Mouse (Mus musculus) midbrain, embryonic 10.5 days (tissue): Measurements from ENCODE around the gene Pmp22. TPM values are rescaled to one million over a fixed set of nuclear protein-coding genes. Genes with fewer than 3 reads are reported as not detected.

ENCODE experiments used
- DNase-seq: peaks from one replicate; pipeline ENCODE4 v3.0.0-alpha.2; 2017; ENCODE audit warnings: low spot score
- H3K27ac ChIP-seq: fragments of 300-500 bp; sonication (generic); replicated peaks from 2 replicates; pipeline ENCODE4 v1.5.1; 2016; ENCODE audit warnings: mild to moderate bottlenecking
- H3K27me3 ChIP-seq: fragments of 300-500 bp; sonication (generic); 2 replicates; pipeline ENCODE4 v1.6.1; 2016; ENCODE audit warnings: low read depth, mild to moderate bottlenecking; ENCODE audit not compliant: poor library complexity, severe bottlenecking
- H3K36me3 ChIP-seq: fragments of 300-500 bp; sonication (generic); 2 replicates; pipeline ENCODE4 v1.6.1; 2016; ENCODE audit warnings: mild to moderate bottlenecking, moderate library complexity
- H3K4me1 ChIP-seq: fragments of 300-500 bp; sonication (generic); 2 replicates; pipeline ENCODE4 v1.6.1; 2016
- H3K4me3 ChIP-seq: fragments of 300-500 bp; sonication (generic); 2 replicates; pipeline ENCODE4 v1.5.1; 2016; ENCODE audit warnings: mild to moderate bottlenecking, moderate library complexity
- H3K9me3 ChIP-seq: fragments of 300-500 bp; sonication (generic); replicated peaks from 2 replicates; pipeline ENCODE4 v1.6.1; 2016; ENCODE audit warnings: mild to moderate bottlenecking
- WGBS: fragments of 180-500 bp; shearing (Covaris S2); methylation state at CpG from one replicate; pipeline ENCODE4 v1.1.7; 2016; 5-methylcytosine and 5-hydroxymethylcytosine counted together
- polyA plus RNA-seq: library from polyadenylated mRNA; unstranded; fragments of >200 nt; fragmentation: Nextera tagmentation; extraction: Ambion mirVana; gene quantifications from 2 replicates; pipeline ENCODE4 v1.2.1, GENCODE M21; 2016

Pmp22 gene
- polyA plus RNA-seq, 1 experiment from 2014 or later: 25.3 TPM

- DNase-seq: no peak
- 87% methylated on average over 4 of the region's 4 CpGs for WGBS
- Histone ChIP-seq H3K4me3 (no peak overlapping the region), H3K36me3 (no peaks in the 10 kb centered on the region), H3K4me1 (0 out of 2 replicates have a peak, but pooled peaks cover under 1% of the 10 kb centered on the region), H3K9me3 (no peaks in the 10 kb centered on the region), H3K27me3 (no peaks in the 10 kb centered on the region), H3K27ac (no peak overlapping the region)
These were observed 14.0 kb downstream of the Pmp22 start for GRCm38 (mm10) chr11:63142816-63143215.

- no peak overlapping the region for H3K4me3 ChIP-seq
- H3K36me3 ChIP-seq: no peaks in the 10 kb centered on the region
- no peaks in the 10 kb centered on the region for H3K9me3 ChIP-seq
- H3K27ac ChIP-seq: no peak overlapping the region
- no peaks in the 10 kb centered on the region for H3K4me1 ChIP-seq
- no peak for DNase-seq
- H3K27me3 ChIP-seq: no peaks in the 10 kb centered on the region
- WGBS: 86% methylated on average over 8 of the region's 8 CpGs
These were observed 14.7 kb downstream of the Pmp22 start for GRCm38 (mm10) chr11:63143486-63143885.

GRCm38 (mm10) chr11:63146601-63147000 is 17.8 kb downstream of the Pmp22 start:
- Histone ChIP-seq H3K4me3 (no peak overlapping the region), H3K27me3 (no peaks in the 10 kb centered on the region), H3K27ac (no peak overlapping the region), H3K36me3 (no peaks in the 10 kb centered on the region), H3K9me3 (no peaks in the 10 kb centered on the region), H3K4me1 (no peaks in the 10 kb centered on the region)
- DNase-seq: no peak
- 89% methylated on average over 7 of the region's 7 CpGs for WGBS

GRCm38 (mm10) chr11:63148276-63148675 is 19.5 kb downstream of the Pmp22 start:
- Histone ChIP-seq H3K4me3 (no peak overlapping the region), H3K4me1 (no peaks in the 10 kb centered on the region), H3K27ac (no peak overlapping the region), H3K36me3 (no peaks in the 10 kb centered on the region), H3K9me3 (no peaks in the 10 kb centered on the region), H3K27me3 (no peaks in the 10 kb centered on the region)
- no peak for DNase-seq
- 86% methylated on average over 3 of the region's 3 CpGs for whole genome bisulfite sequencing

GRCm38 (mm10) chr11:63151857-63152256 is 23.1 kb downstream of the Pmp22 start:
- DNase-seq: no peak
- Histone ChIP-seq H3K27me3 (no peaks in the 10 kb centered on the region), H3K36me3 (no peaks in the 10 kb centered on the region), H3K27ac (no peak overlapping the region), H3K4me3 (no peak overlapping the region), H3K9me3 (no peaks in the 10 kb centered on the region), H3K4me1 (no peaks in the 10 kb centered on the region)
- 85% methylated on average over 5 of the region's 5 CpGs for WGBS

GRCm38 (mm10) chr11:63157117-63157516 is 28.3 kb downstream of the Pmp22 start:
- no peak for DNase-seq
- WGBS: 86% methylated on average over 4 of the region's 4 CpGs
- Histone ChIP-seq H3K27ac (no peak overlapping the region), H3K36me3 (no peaks in the 10 kb centered on the region), H3K27me3 (no peaks in the 10 kb centered on the region), H3K9me3 (no peaks in the 10 kb centered on the region), H3K4me1 (no peaks in the 10 kb centered on the region), H3K4me3 (no peak overlapping the region)

- H3K36me3 ChIP-seq: no peaks in the 10 kb centered on the region
- H3K27ac ChIP-seq: no peak overlapping the region
- DNase-seq: no peak
These were observed 32.1 kb downstream of the Pmp22 start for GRCm38 (mm10) chr11:63160926-63161325.

GRCm38 (mm10) chr11:63162806-63163205 is 34.0 kb downstream of the Pmp22 start:
- Histone ChIP-seq H3K27ac (no peak overlapping the region), H3K9me3 (no peaks in the 10 kb centered on the region), H3K4me3 (no peak overlapping the region), H3K4me1 (no peaks in the 10 kb centered on the region), H3K27me3 (no peaks in the 10 kb centered on the region), H3K36me3 (no peaks in the 10 kb centered on the region)
- no peak for DNase-seq
- 88% methylated on average over 2 of the region's 2 CpGs for WGBS

More at GRCm38 (mm10) chr11:63160926-63161325, 32.1 kb downstream of the Pmp22 start:
- Histone ChIP-seq H3K4me1 (no peaks in the 10 kb centered on the region), H3K27me3 (no peaks in the 10 kb centered on the region), H3K9me3 (no peaks in the 10 kb centered on the region), H3K4me3 (no peak overlapping the region)

- no peak for DNase-seq
- 90% methylated on average over 8 of the region's 8 CpGs for WGBS
- H3K27me3 ChIP-seq: no peaks in the 10 kb centered on the region
- no peaks in the 10 kb centered on the region for H3K4me1 ChIP-seq
- no peaks in the 10 kb centered on the region for H3K9me3 ChIP-seq
- H3K27ac ChIP-seq: no peak overlapping the region
- H3K36me3 ChIP-seq: no peaks in the 10 kb centered on the region
- H3K4me3 ChIP-seq: no peak overlapping the region
These were observed 34.8 kb downstream of the Pmp22 start for GRCm38 (mm10) chr11:63163550-63163949.

GRCm38 (mm10) chr11:63163986-63164682 is 35.4 kb downstream of the Pmp22 start:
- H3K36me3 ChIP-seq: no peaks in the 10 kb centered on the region
- no peak for DNase-seq
- H3K27me3 ChIP-seq: no peaks in the 10 kb centered on the region
- peaks cover 4% of the 10 kb centered on the region for H3K4me1 ChIP-seq
- WGBS: 85% methylated on average over 6 of the region's 6 CpGs
- H3K9me3 ChIP-seq: no peaks in the 10 kb centered on the region
- H3K27ac ChIP-seq: no peak overlapping the region
- H3K4me3 ChIP-seq: no peak overlapping the region

GRCm38 (mm10) chr11:63164756-63165484 is 36.1 kb downstream of the Pmp22 start:
- H3K4me3 ChIP-seq: no peak overlapping the region
- WGBS: 53% methylated on average over 7 of the region's 7 CpGs

GRCm38 (mm10) chr11:63167826-63168225 is 39.0 kb downstream of the Pmp22 start:
- H3K4me1 ChIP-seq: peaks cover 6% of the 10 kb centered on the region
- no peak overlapping the region for H3K4me3 ChIP-seq
- no peak for DNase-seq
- no peak overlapping the region for H3K27ac ChIP-seq
- H3K27me3 ChIP-seq: no peaks in the 10 kb centered on the region
- H3K36me3 ChIP-seq: no peaks in the 10 kb centered on the region
- WGBS: 72% methylated on average over 4 of the region's 4 CpGs
- H3K9me3 ChIP-seq: no peaks in the 10 kb centered on the region

More at GRCm38 (mm10) chr11:63164756-63165484, 36.1 kb downstream of the Pmp22 start:
- Histone ChIP-seq H3K4me1 (peaks cover 6% of the 10 kb centered on the region), H3K27ac (no peak overlapping the region), H3K27me3 (no peaks in the 10 kb centered on the region), H3K9me3 (no peaks in the 10 kb centered on the region), H3K36me3 (no peaks in the 10 kb centered on the region)
- no peak for DNase-seq

GRCm38 (mm10) chr11:63168551-63169258 is 39.9 kb downstream of the Pmp22 start:
- DNase-seq: no peak
- Histone ChIP-seq H3K4me3 (no peak overlapping the region), H3K4me1 (peaks cover 6% of the 10 kb centered on the region), H3K9me3 (no peaks in the 10 kb centered on the region), H3K27me3 (0 out of 2 replicates have a peak, but pooled peaks cover 2% of the 10 kb centered on the region), H3K36me3 (no peaks in the 10 kb centered on the region), H3K27ac (0 out of 2 replicates have a peak overlapping the region, but pooled peaks have one; percentile 3)
- 56% methylated on average over 9 of the region's 9 CpGs for WGBS
